Mouse (Mus musculus) 416B (cell line): ENCODE results near the gene Smok2a.
A peak's percentile ranks its signal among the peaks of the same experiment; 100 is the strongest.
"Not testable (repeated sequence)": the region's sequence is repeated elsewhere in the genome, so short reads cannot be mapped to it uniquely, and the experiment has no call there.

Source experiments
- DNase-seq: peaks from one replicate; pipeline ENCODE4 v3.0.0; 2011; ENCODE audit warnings: low read depth

The Smok2a gene

GRCm38 (mm10) chr17:13214169-13214568 lies 6.8 kb upstream of the Smok2a start:
- DNase-seq, result peak; percentile 24

GRCm38 (mm10) chr17:13215595-13215994 lies 5.4 kb upstream of the Smok2a start:
- no peak for DNase-seq

- not testable (repeated sequence) for DNase-seq
These were observed 933 bp downstream of the Smok2a start for GRCm38 (mm10) chr17:13221921-13222320.

GRCm38 (mm10) chr17:13229957-13230356 lies 9.0 kb downstream of the Smok2a start, which contains the start of gene Smok2b:
Gene Smok2b, plus strand, starts transcription at chr17:13230257.
- not testable (repeated sequence) for DNase-seq

- DNase-seq, result not testable (repeated sequence)
These were observed 18.5 kb downstream of the Smok2a start for GRCm38 (mm10) chr17:13239461-13239860.

- DNase-seq, result not testable (repeated sequence)
These were observed 20.1 kb downstream of the Smok2a start for GRCm38 (mm10) chr17:13240807-13241727.

- not testable (repeated sequence) for DNase-seq
These were observed 33.8 kb downstream of the Smok2a start for GRCm38 (mm10) chr17:13254786-13255185.
